Mouse (Mus musculus): Measurements from ENCODE around the gene R3hdml.

The R3hdml gene

GRCm38 (mm10) chr2:163471710-163472465, 20.2 kb upstream of the R3hdml start:
- peak; percentile 3 for DNase-seq (ENCODE audit: low read depth, low spot score)

GRCm38 (mm10) chr2:163472466-163472851, 19.7 kb upstream of the R3hdml start, which contains the start of gene Fitm2:
TSS of gene Fitm2 (minus strand) at chr2:163472629.
- peak; percentile 96 for DNase-seq (ENCODE audit: low read depth, low spot score)

- DNase-seq (ENCODE audit: low read depth, low spot score) = no peak
Observed at GRCm38 (mm10) chr2:163480191-163480825, 11.8 kb upstream of the R3hdml start.

GRCm38 (mm10) chr2:163481539-163482029, 10.5 kb upstream of the R3hdml start:
- DNase-seq (ENCODE audit: low read depth, low spot score) = no peak

- DNase-seq (ENCODE audit: low read depth, low spot score) = no peak
Observed at GRCm38 (mm10) chr2:163487360-163487759, 4.8 kb upstream of the R3hdml start.

GRCm38 (mm10) chr2:163489725-163490291, 2.3 kb upstream of the R3hdml start:
- DNase-seq (ENCODE audit: low read depth, low spot score) = no peak

GRCm38 (mm10) chr2:163490656-163491055, 1.5 kb upstream of the R3hdml start:
- DNase-seq (ENCODE audit: low read depth, low spot score) = no peak

GRCm38 (mm10) chr2:163491351-163491750, 767 bp upstream of the R3hdml start:
- no peak for DNase-seq (ENCODE audit: low read depth, low spot score)

GRCm38 (mm10) chr2:163493031-163493430, 913 bp downstream of the R3hdml start:
- no peak for DNase-seq (ENCODE audit: low read depth, low spot score)

- no peak for DNase-seq (ENCODE audit: low read depth, low spot score)
Observed at GRCm38 (mm10) chr2:163493976-163494375, 1.9 kb downstream of the R3hdml start.

- no peak for DNase-seq (ENCODE audit: low read depth, low spot score)
Observed at GRCm38 (mm10) chr2:163494456-163494855, 2.3 kb downstream of the R3hdml start.

- no peak for DNase-seq (ENCODE audit: low read depth, low spot score)
Observed at GRCm38 (mm10) chr2:163502219-163502618, 10.1 kb downstream of the R3hdml start.

- no peak for DNase-seq (ENCODE audit: low read depth, low spot score)
Observed at GRCm38 (mm10) chr2:163503191-163503590, 11.1 kb downstream of the R3hdml start.

GRCm38 (mm10) chr2:163506300-163507004, 14.3 kb downstream of the R3hdml start, which contains the start of gene Hnf4a:
TSS of gene Hnf4a (plus strand) at chr2:163506808.
- no peak for DNase-seq (ENCODE audit: low read depth, low spot score)

- no peak for DNase-seq (ENCODE audit: low read depth, low spot score)
Observed at GRCm38 (mm10) chr2:163525761-163526243, 33.7 kb downstream of the R3hdml start.

GRCm38 (mm10) chr2:163527497-163527896, 35.4 kb downstream of the R3hdml start:
- DNase-seq (ENCODE audit: low read depth, low spot score) = no peak

- no peak for DNase-seq (ENCODE audit: low read depth, low spot score)
Observed at GRCm38 (mm10) chr2:163530418-163530817, 38.3 kb downstream of the R3hdml start.

- peak; percentile 19 for DNase-seq (ENCODE audit: low read depth, low spot score)
Observed at GRCm38 (mm10) chr2:163531917-163532316, 39.8 kb downstream of the R3hdml start.

- no peak for DNase-seq (ENCODE audit: low read depth, low spot score)
Observed at GRCm38 (mm10) chr2:163533226-163533625, 41.1 kb downstream of the R3hdml start.

GRCm38 (mm10) chr2:163534958-163535524, 42.9 kb downstream of the R3hdml start:
- peak; percentile 48 for DNase-seq (ENCODE audit: low read depth, low spot score)

GRCm38 (mm10) chr2:163537443-163537842, 45.3 kb downstream of the R3hdml start:
- no peak for DNase-seq (ENCODE audit: low read depth, low spot score)

All from c-Kit-negative CD71-positive TER-119-positive erythroid progenitor cells, embryonic 14.5 days (primary cell).